Mouse (Mus musculus) liver, embryonic 16.5 days (tissue): ENCODE data around the gene Acot9. TPM values are rescaled to one million over a fixed set of nuclear protein-coding genes. Genes with fewer than 3 reads are reported as not detected.

Experiments
- polyA plus RNA-seq: library from polyadenylated mRNA; unstranded; fragments of >200 nt; fragmentation: Nextera tagmentation; extraction: Ambion mirVana; gene quantifications from 2 replicates; pipeline ENCODE4 v1.2.1, GENCODE M21; 2015

Acot9 gene
- polyA plus RNA-seq, 1 experiment from 2014 or later = 9.9 TPM

Other genes with a start within 250 kb of the Acot9 start
- gene Magea5, start 199.3 kb upstream of the Acot9 start, polyA plus RNA-seq = not detected in 2 replicates
- not detected in 2 replicates for gene Magea1, start 172.7 kb upstream of the Acot9 start, polyA plus RNA-seq
- not detected in 2 replicates for gene Magea2, start 168.8 kb upstream of the Acot9 start, polyA plus RNA-seq
- not detected in 2 replicates for gene Cldn34b2, start 134.0 kb upstream of the Acot9 start, polyA plus RNA-seq
- 104 and 110 TPM in 2 replicates for gene Sat1, start 46.0 kb upstream of the Acot9 start, polyA plus RNA-seq
- gene Prdx4, start 78.3 kb downstream of the Acot9 start, polyA plus RNA-seq = 220 and 229 TPM in 2 replicates